Mouse (Mus musculus) embryonic facial prominence, embryonic 11.5 days (tissue): Measurements from ENCODE around the gene Pfn3. TPM values are rescaled to one million over a fixed set of nuclear protein-coding genes. Genes with fewer than 3 reads are reported as not detected.

ENCODE experiments used
- ATAC-seq: fragments of 200-750 bp; cut with Nextera tagmentation; replicated peaks from 2 replicates; pipeline ENCODE4 v1.8.0; 2017; ENCODE audit warnings: low read depth; ENCODE audit not compliant: insufficient number of reproducible peaks, low FRiP score, low TSS enrichment
- DNase-seq: peaks from one replicate; pipeline ENCODE4 v3.0.0-alpha.2; 2015; ENCODE audit warnings: low spot score
- H3K27ac ChIP-seq: fragments of 300-500 bp; sonication (generic); replicated peaks from 2 replicates; pipeline ENCODE4 v1.5.1; 2014; ENCODE audit warnings: mild to moderate bottlenecking, low read depth, low read length, control low read depth
- H3K27me3 ChIP-seq: fragments of 300-500 bp; sonication (generic); 2 replicates; pipeline ENCODE4 v1.6.1; 2014; ENCODE audit warnings: mild to moderate bottlenecking, low read length, moderate library complexity, mixed read lengths; ENCODE audit not compliant: control insufficient read depth, insufficient read depth
- H3K36me3 ChIP-seq: fragments of 300-500 bp; sonication (generic); replicated peaks from 2 replicates; pipeline ENCODE4 v1.6.1; 2014; ENCODE audit warnings: low read depth, mild to moderate bottlenecking, low read length, moderate library complexity, mixed read lengths; ENCODE audit not compliant: control insufficient read depth, insufficient read depth
- H3K4me1 ChIP-seq: fragments of 300-500 bp; sonication (generic); 2 replicates; pipeline ENCODE4 v1.6.1; 2014; ENCODE audit warnings: low read length, mixed read lengths; ENCODE audit not compliant: control insufficient read depth, insufficient read depth
- H3K4me2 ChIP-seq: fragments of 300-500 bp; sonication (generic); 2 replicates; pipeline ENCODE4 v1.6.1; 2014; ENCODE audit warnings: low read depth, mild to moderate bottlenecking, control low read depth, low read length, moderate library complexity
- H3K4me3 ChIP-seq: fragments of 300-500 bp; sonication (generic); 2 replicates; pipeline ENCODE4 v1.5.1; 2014; ENCODE audit warnings: low read depth, low read length, control low read depth
- H3K9ac ChIP-seq: fragments of 300-500 bp; sonication (generic); replicated peaks from 2 replicates; pipeline ENCODE4 v1.6.1; 2014; ENCODE audit warnings: mild to moderate bottlenecking, control low read depth, low read length
- H3K9me3 ChIP-seq: fragments of 300-500 bp; sonication (generic); replicated peaks from 2 replicates; pipeline ENCODE4 v1.6.1; 2016; ENCODE audit warnings: mild to moderate bottlenecking, low read length, inconsistent platforms, mixed read lengths; ENCODE audit not compliant: control insufficient read depth
- WGBS: fragments of 180-500 bp; shearing (Covaris S2); extraction: QIAGEN DNeasy Blood & Tissue Kit; methylation state at CpG from one replicate; pipeline ENCODE4 v1.1.7; 2014; 5-methylcytosine and 5-hydroxymethylcytosine counted together
- polyA plus RNA-seq: library from polyadenylated mRNA; unstranded; fragments of >200 nt; fragmentation: Nextera tagmentation; extraction: Ambion mirVana; gene quantifications from 2 replicates; pipeline ENCODE4 v1.2.1, GENCODE M21; 2014

Pfn3 gene
- polyA plus RNA-seq, 1 experiment from 2014 or later, result not detected

GRCm38 (mm10) chr13:55420933-55421800 is 6.1 kb upstream of the Pfn3 start:
- Histone ChIP-seq H3K36me3 (no peaks in the 10 kb centered on the region), H3K9me3 (no peaks in the 10 kb centered on the region), H3K4me2 (peak overlapping the region; percentile 34), H3K27ac (no peak overlapping the region), H3K4me1 (no peaks in the 10 kb centered on the region), H3K4me3 (peak overlapping the region; percentile 3), H3K27me3 (peaks cover 30% of the 10 kb centered on the region), H3K9ac (peak overlapping the region; percentile 19; the same call in 1 of the 2 replicates)
- DNase-seq, result peak; percentile 73
- 13% methylated on average over 35 of the region's 35 CpGs for WGBS
- ATAC-seq, result peak; percentile 31; the same call in 1 of the 2 replicates

GRCm38 (mm10) chr13:55420018-55420932 is 5.2 kb upstream of the Pfn3 start:
- peak; percentile 46; the same call in 1 of the 2 replicates for ATAC-seq
- WGBS, result 29% methylated on average over 51 of the region's 51 CpGs
- H3K27ac ChIP-seq, result no peak overlapping the region
- peaks cover 30% of the 10 kb centered on the region for H3K27me3 ChIP-seq
- DNase-seq, result no peak
- H3K36me3 ChIP-seq, result no peaks in the 10 kb centered on the region
- no peaks in the 10 kb centered on the region for H3K9me3 ChIP-seq
- no peak overlapping the region; the same call in 1 of the 2 replicates for H3K4me2 ChIP-seq
- no peak overlapping the region; the same call in 1 of the 2 replicates for H3K9ac ChIP-seq
- H3K4me3 ChIP-seq, result no peak overlapping the region
- H3K4me1 ChIP-seq, result no peaks in the 10 kb centered on the region

- H3K4me1 ChIP-seq, result no peaks in the 10 kb centered on the region
- H3K27me3 ChIP-seq, result peaks cover 32% of the 10 kb centered on the region
- ATAC-seq (no peak), DNase-seq (no peak)
- H3K4me2 ChIP-seq, result no peak overlapping the region
- H3K36me3 ChIP-seq, result no peaks in the 10 kb centered on the region
- no peak overlapping the region for H3K4me3 ChIP-seq
- H3K9ac ChIP-seq, result no peak overlapping the region
- WGBS, result 78% methylated on average over 5 of the region's 5 CpGs
- H3K9me3 ChIP-seq, result no peaks in the 10 kb centered on the region
- H3K27ac ChIP-seq, result no peak overlapping the region
These were observed 4.1 kb upstream of the Pfn3 start for GRCm38 (mm10) chr13:55419142-55419541.

GRCm38 (mm10) chr13:55418004-55418403 is 3.0 kb upstream of the Pfn3 start:
- Histone ChIP-seq H3K27ac (no peak overlapping the region), H3K27me3 (peaks cover 32% of the 10 kb centered on the region), H3K4me1 (no peaks in the 10 kb centered on the region), H3K4me2 (no peak overlapping the region), H3K9ac (no peak overlapping the region), H3K9me3 (no peaks in the 10 kb centered on the region), H3K36me3 (no peaks in the 10 kb centered on the region), H3K4me3 (no peak overlapping the region)
- ATAC-seq, result peak; percentile 47; the same call in 1 of the 2 replicates
- WGBS, result 13% methylated on average over 12 of the region's 12 CpGs
- peak; percentile 87 for DNase-seq

- no peaks in the 10 kb centered on the region for H3K4me1 ChIP-seq
- DNase-seq, result no peak
- 80% methylated on average over 12 of the region's 12 CpGs for WGBS
- H3K4me3 ChIP-seq, result no peak overlapping the region
- no peak for ATAC-seq
- H3K27ac ChIP-seq, result no peak overlapping the region
- H3K36me3 ChIP-seq, result no peaks in the 10 kb centered on the region
- no peak overlapping the region for H3K4me2 ChIP-seq
- H3K9ac ChIP-seq, result no peak overlapping the region
- no peaks in the 10 kb centered on the region for H3K9me3 ChIP-seq
- peaks cover 2% of the 10 kb centered on the region for H3K27me3 ChIP-seq
These were observed 1.7 kb downstream of the Pfn3 start for GRCm38 (mm10) chr13:55413333-55413732.

- Histone ChIP-seq H3K27ac (no peak overlapping the region), H3K9ac (no peak overlapping the region), H3K36me3 (no peaks in the 10 kb centered on the region), H3K27me3 (peaks cover 2% of the 10 kb centered on the region), H3K4me1 (no peaks in the 10 kb centered on the region), H3K4me2 (no peak overlapping the region), H3K4me3 (no peak overlapping the region), H3K9me3 (no peaks in the 10 kb centered on the region)
- no peak for DNase-seq
- no peak for ATAC-seq
- 79% methylated on average over 13 of the region's 13 CpGs for WGBS
These were observed 2.3 kb downstream of the Pfn3 start for GRCm38 (mm10) chr13:55412643-55413307.

GRCm38 (mm10) chr13:55411826-55412225 is 3.2 kb downstream of the Pfn3 start:
- no peak for DNase-seq
- no peaks in the 10 kb centered on the region for H3K4me1 ChIP-seq
- no peak overlapping the region for H3K4me2 ChIP-seq
- H3K27ac ChIP-seq, result no peak overlapping the region
- H3K9me3 ChIP-seq, result no peaks in the 10 kb centered on the region
- H3K36me3 ChIP-seq, result no peaks in the 10 kb centered on the region
- no peak for ATAC-seq
- H3K9ac ChIP-seq, result no peak overlapping the region
- 76% methylated on average over 7 of the region's 7 CpGs for WGBS
- H3K27me3 ChIP-seq, result peaks cover 2% of the 10 kb centered on the region
- no peak overlapping the region for H3K4me3 ChIP-seq
